Mouse (Mus musculus) spleen, adult 18-20 months (tissue): ENCODE measurements around the gene Ugt1a7c.
"Not testable (repeated sequence)": the region's sequence is repeated elsewhere in the genome, so short reads cannot be mapped to it uniquely, and the experiment has no call there.

Experiments
- DNase-seq, 2 experiments: peaks; one replicate each; pipeline ENCODE4 v3.0.0; 2022; ENCODE audit warnings: mixed read lengths in 2 of 2

Ugt1a7c gene

GRCm38 (mm10) chr1:88225301-88225700, 130.4 kb downstream of the Ugt1a7c start:
- not testable (repeated sequence) for DNase-seq

- no peak for DNase-seq
These were observed 130.9 kb downstream of the Ugt1a7c start for GRCm38 (mm10) chr1:88225741-88226140.

- peak in 1 of 2 experiments; percentile 26 for DNase-seq
These were observed 132.0 kb downstream of the Ugt1a7c start, which contains the start of gene Mroh2a for GRCm38 (mm10) chr1:88226670-88227379. TSS of gene Mroh2a (plus strand) at chr1:88226986.

- DNase-seq, result peak in 1 of 2 experiments; percentile 6
These were observed 132.6 kb downstream of the Ugt1a7c start for GRCm38 (mm10) chr1:88227482-88227881.

GRCm38 (mm10) chr1:88228121-88228520, 133.3 kb downstream of the Ugt1a7c start:
- peak; percentile 10 to 16 for DNase-seq

GRCm38 (mm10) chr1:88229566-88229965, 134.7 kb downstream of the Ugt1a7c start:
- peak in 1 of 2 experiments; percentile 6 for DNase-seq

- peak; percentile 4 to 12 for DNase-seq
These were observed 135.1 kb downstream of the Ugt1a7c start for GRCm38 (mm10) chr1:88229986-88230385.

GRCm38 (mm10) chr1:88230421-88230820, 135.6 kb downstream of the Ugt1a7c start:
- peak; percentile 6 to 14 for DNase-seq

GRCm38 (mm10) chr1:88230981-88231802, 136.3 kb downstream of the Ugt1a7c start:
- peak; percentile 5 to 7 for DNase-seq

- DNase-seq, result peak; percentile 8 to 9
These were observed 137.1 kb downstream of the Ugt1a7c start for GRCm38 (mm10) chr1:88231803-88232499.

GRCm38 (mm10) chr1:88232664-88233380, 138.0 kb downstream of the Ugt1a7c start:
- peak in 1 of 2 experiments; percentile 4 for DNase-seq

- DNase-seq, result peak in 1 of 2 experiments; percentile 17
These were observed 138.8 kb downstream of the Ugt1a7c start for GRCm38 (mm10) chr1:88233421-88234247.

- no peak for DNase-seq
These were observed 139.4 kb downstream of the Ugt1a7c start for GRCm38 (mm10) chr1:88234248-88234610.

GRCm38 (mm10) chr1:88234646-88235045, 139.8 kb downstream of the Ugt1a7c start:
- no peak for DNase-seq

- peak in 1 of 2 experiments; percentile 24 for DNase-seq
These were observed 140.4 kb downstream of the Ugt1a7c start for GRCm38 (mm10) chr1:88235046-88235893.

GRCm38 (mm10) chr1:88235894-88236415, 141.1 kb downstream of the Ugt1a7c start:
- DNase-seq, result peak in 1 of 2 experiments; percentile 2

- DNase-seq, result peak in 1 of 2 experiments; percentile 17
These were observed 142.4 kb downstream of the Ugt1a7c start for GRCm38 (mm10) chr1:88237311-88237710.

GRCm38 (mm10) chr1:88238771-88239170, 143.9 kb downstream of the Ugt1a7c start:
- peak in 1 of 2 experiments; percentile 32 for DNase-seq

- DNase-seq, result peak in 1 of 2 experiments; percentile 8
These were observed 145.2 kb downstream of the Ugt1a7c start for GRCm38 (mm10) chr1:88240072-88240471.

- DNase-seq, result peak in 1 of 2 experiments; percentile 18
These were observed 145.7 kb downstream of the Ugt1a7c start for GRCm38 (mm10) chr1:88240579-88240978.
